Mouse (Mus musculus) MEL (cell line): ENCODE measurements around the gene Slc37a4. TPM values are rescaled to one million over a fixed set of nuclear protein-coding genes. Genes with fewer than 3 reads are reported as not detected.
"Not testable (repeated sequence)": the region's sequence is repeated elsewhere in the genome, so short reads cannot be mapped to it uniquely, and the experiment has no call there.

Experiments used
- DNase-seq: peaks from one replicate; pipeline ENCODE4 v3.0.0; 2011; ENCODE audit warnings: low read depth, low spot score
- H3K27ac ChIP-seq: 2 replicates; pipeline ENCODE4 v1.5.1; 2012; ENCODE audit warnings: low read depth, mild to moderate bottlenecking, control low read depth, low read length, moderate library complexity; ENCODE audit not compliant: control insufficient read depth
- H3K27me3 ChIP-seq, 2 experiments: fragments of 150-350 bp in 1 of 2; sonication (generic) in 1 of 2; 2 replicates each; pipeline ENCODE4 v1.6.1; 2012; ENCODE audit warnings: low read length in 2 of 2, mild to moderate bottlenecking in 2 of 2, improper control_type of control experiment in 1 of 2, moderate library complexity in 1 of 2; ENCODE audit not compliant: insufficient read depth in 2 of 2, control insufficient read depth in 1 of 2
- H3K36me3 ChIP-seq, 2 experiments: 2 replicates each; pipeline ENCODE4 v1.6.1; 2012 to 2014; ENCODE audit warnings: low read length in 2 of 2, improper control_type of control experiment in 1 of 2, inconsistent platforms in 1 of 2, mild to moderate bottlenecking in 1 of 2; ENCODE audit not compliant: insufficient read depth in 2 of 2, control insufficient read depth in 1 of 2
- H3K4me1 ChIP-seq, 2 experiments: fragments of 150-350 bp in 1 of 2; sonication (generic) in 1 of 2; 2 replicates each; pipeline ENCODE4 v1.6.1; 2012; ENCODE audit warnings: low read length in 2 of 2, improper control_type of control experiment in 1 of 2, mild to moderate bottlenecking in 1 of 2; ENCODE audit not compliant: insufficient read depth in 2 of 2, control insufficient read depth in 1 of 2
- H3K4me3 ChIP-seq, 2 experiments: fragments of 150-350 bp in 1 of 2; sonication (generic) in 1 of 2; 2 replicates each; pipeline ENCODE4 v1.5.1; 2012; ENCODE audit warnings: low read depth in 2 of 2, low read length in 2 of 2, mild to moderate bottlenecking in 2 of 2, moderate library complexity in 2 of 2, control low read depth in 1 of 2, improper control_type of control experiment in 1 of 2; ENCODE audit not compliant: control insufficient read depth in 1 of 2, insufficient read depth in 1 of 2
- H3K79me2 ChIP-seq: 2 replicates; pipeline ENCODE4 v1.6.1; 2012; ENCODE audit warnings: mild to moderate bottlenecking, low read length, moderate library complexity; ENCODE audit not compliant: control insufficient read depth, poor library complexity, insufficient read depth
- H3K9ac ChIP-seq: 2 replicates; pipeline ENCODE4 v1.6.1; 2012; ENCODE audit warnings: low read depth, mild to moderate bottlenecking, control low read depth, low read length, moderate library complexity; ENCODE audit not compliant: control insufficient read depth, poor library complexity, severe bottlenecking
- H3K9me3 ChIP-seq: fragments of 150-350 bp; sonication (generic); replicated peaks from 2 replicates; pipeline ENCODE4 v1.6.1; 2012; ENCODE audit warnings: mild to moderate bottlenecking, low read length, improper control_type of control experiment, moderate library complexity; ENCODE audit not compliant: insufficient read depth
- CHD1 ChIP-seq: IDR thresholded peaks from 2 replicates; pipeline ENCODE4 v1.6.1; 2012; ENCODE audit warnings: low read depth, mild to moderate bottlenecking, inconsistent platforms, low read length, improper control_type of control experiment
- CTCF ChIP-seq, 3 experiments: IDR thresholded peaks in 2 of 3; conservative IDR thresholded peaks in 1 of 3; 2 replicates each; pipeline ENCODE4 v1.5.1; 2011 to 2012; ENCODE audit warnings: low read length in 3 of 3, low read depth in 2 of 3, mild to moderate bottlenecking in 2 of 3, improper control_type of control experiment in 1 of 3, inconsistent platforms in 1 of 3, mixed read lengths in 1 of 3, moderate library complexity in 1 of 3; ENCODE audit not compliant: control insufficient read depth in 1 of 3, insufficient read depth in 1 of 3, poor library complexity in 1 of 3, severe bottlenecking in 1 of 3
- ETS1 ChIP-seq: IDR thresholded peaks from 2 replicates; pipeline ENCODE4 v1.6.1; 2012; ENCODE audit warnings: low read depth, mild to moderate bottlenecking, inconsistent platforms, low read length, improper control_type of control experiment, moderate library complexity
- HCFC1 ChIP-seq: IDR thresholded peaks from 2 replicates; pipeline ENCODE4 v1.6.1; 2012; ENCODE audit warnings: low read depth, mild to moderate bottlenecking, inconsistent platforms, low read length, improper control_type of control experiment, moderate library complexity
- KAT2A ChIP-seq: conservative IDR thresholded peaks from 2 replicates; pipeline ENCODE4 v1.6.1; 2012; ENCODE audit warnings: low read depth, low read length, improper control_type of control experiment, inconsistent platforms
- MAFK ChIP-seq: IDR thresholded peaks from 2 replicates; pipeline ENCODE4 v1.6.1; 2011; ENCODE audit warnings: low read depth, mild to moderate bottlenecking, low read length, improper control_type of control experiment, borderline replicate concordance
- MAX ChIP-seq: IDR thresholded peaks from 2 replicates; pipeline ENCODE4 v1.6.1; 2011; ENCODE audit warnings: low read length, improper control_type of control experiment
- MAZ ChIP-seq: IDR thresholded peaks from 2 replicates; pipeline ENCODE4 v1.6.1; 2012; ENCODE audit warnings: low read depth, mild to moderate bottlenecking, inconsistent platforms, low read length, improper control_type of control experiment
- MXI1 ChIP-seq: IDR thresholded peaks from 2 replicates; pipeline ENCODE4 v1.6.1; 2011; ENCODE audit warnings: mild to moderate bottlenecking, low read depth, low read length, improper control_type of control experiment
- MYB ChIP-seq: IDR thresholded peaks from 2 replicates; pipeline ENCODE4 v1.6.1; 2011; ENCODE audit warnings: mild to moderate bottlenecking, low read depth, low read length, improper control_type of control experiment
- MYC ChIP-seq: IDR thresholded peaks from 2 replicates; pipeline ENCODE4 v1.6.1; 2011; ENCODE audit warnings: low read depth, mild to moderate bottlenecking, low read length, improper control_type of control experiment, moderate library complexity
- NELFE ChIP-seq: IDR thresholded peaks from 2 replicates; pipeline ENCODE4 v1.6.1; 2011; ENCODE audit warnings: low read depth, low read length, improper control_type of control experiment
- NRF1 ChIP-seq: IDR thresholded peaks from 2 replicates; pipeline ENCODE4 v1.6.1; 2014; ENCODE audit warnings: low read depth, mild to moderate bottlenecking, inconsistent platforms, low read length, improper control_type of control experiment, moderate library complexity; ENCODE audit not compliant: poor library complexity, insufficient read depth, severe bottlenecking
- POLR2A ChIP-seq, 2 experiments: IDR thresholded peaks; 2 replicates each; pipeline ENCODE4 v1.6.1; 2011 to 2012; ENCODE audit warnings: low read length in 2 of 2, mild to moderate bottlenecking in 2 of 2, control low read depth in 1 of 2, improper control_type of control experiment in 1 of 2, low read depth in 1 of 2, moderate library complexity in 1 of 2; ENCODE audit not compliant: control insufficient read depth in 1 of 2, insufficient read depth in 1 of 2, poor library complexity in 1 of 2
- RAD21 ChIP-seq: IDR thresholded peaks from 2 replicates; pipeline ENCODE4 v1.6.1; 2011; ENCODE audit warnings: mild to moderate bottlenecking, low read depth, low read length, improper control_type of control experiment
- TAL1 ChIP-seq: IDR thresholded peaks from 2 replicates; pipeline ENCODE4 v1.6.1; 2012; ENCODE audit warnings: mild to moderate bottlenecking, inconsistent platforms, low read length, moderate library complexity, mixed read lengths
- TBP ChIP-seq: IDR thresholded peaks from 2 replicates; pipeline ENCODE4 v1.8.0; 2011; ENCODE audit warnings: low read depth, low read length, improper control_type of control experiment
- UBTF ChIP-seq: IDR thresholded peaks from 2 replicates; pipeline ENCODE4 v1.6.1; 2012; ENCODE audit warnings: low read depth, mild to moderate bottlenecking, inconsistent platforms, low read length, improper control_type of control experiment, moderate library complexity, borderline replicate concordance; ENCODE audit not compliant: insufficient read depth
- ZNF384 ChIP-seq: IDR thresholded peaks from 2 replicates; pipeline ENCODE4 v1.6.1; 2012; ENCODE audit warnings: low read depth, mild to moderate bottlenecking, inconsistent platforms, low read length, improper control_type of control experiment
- polyA plus RNA-seq, 2 experiments: library from polyadenylated mRNA; stranded (reverse) in 1 of 2; unstranded in 1 of 2; fragments of >175 nt in 1 of 2; fragments of >200 nt in 1 of 2; gene quantifications; 2 replicates each; pipeline versions ENCODE4 v1.2.1 to v1.2.4; 2012; ENCODE audit warnings: low replicate concordance in 2 of 2, low read depth in 1 of 2; ENCODE audit not compliant: insufficient read length in 2 of 2, insufficient read depth in 1 of 2, missing spikeins in 1 of 2
- total RNA-seq: library from RNA; depleted of rRNA; stranded (reverse); fragments of 300-350 nt; gene quantifications from 2 replicates; pipeline ENCODE4 v1.2.3, GENCODE M21; 2012

Gene Slc37a4
- total and polyA plus RNA-seq, 3 experiments, result 29.0 to 35.3 TPM; not detected in 1

DNA sequence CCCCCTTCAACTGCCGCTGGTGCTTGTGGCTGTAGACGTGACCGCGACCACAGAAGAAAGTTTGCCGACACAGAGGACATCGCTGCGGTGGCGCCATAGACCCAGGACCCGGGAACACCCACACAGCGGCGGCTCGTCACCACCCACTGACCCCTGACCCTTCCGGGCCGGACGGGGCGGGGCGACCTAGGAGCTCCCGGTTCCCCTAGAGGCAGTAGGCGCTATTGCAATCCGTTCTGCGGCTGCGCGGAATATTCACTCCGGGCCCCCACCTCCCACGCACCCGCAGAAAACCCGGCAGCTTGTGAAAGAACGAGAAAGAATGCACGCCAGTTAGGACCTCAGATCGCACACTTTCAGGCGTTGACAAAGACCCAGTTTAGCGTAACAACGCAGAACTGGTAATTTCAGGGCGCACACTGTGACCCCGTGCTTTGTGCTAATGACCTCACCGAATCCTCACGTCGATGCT is 21.3 kb downstream of the Slc37a4 start (continued):
- TF ChIP-seq MAZ (peak; percentile 92), MXI1 (peak; percentile 66), CTCF (IDR thresholded peaks at IDR 0.05 in 2 of 3, conservative IDR thresholded peaks at IDR 0.05 in 1 of 3; ENCODE audit: control insufficient read depth in 1 of 3, insufficient read depth in 1 of 3, low read depth in 2 of 3, low read length in 3 of 3, poor library complexity in 1 of 3, severe bottlenecking in 1 of 3) (peak; percentile 51 to 69 (median 66); a peak in 5 of 6 replicates)

DNA sequence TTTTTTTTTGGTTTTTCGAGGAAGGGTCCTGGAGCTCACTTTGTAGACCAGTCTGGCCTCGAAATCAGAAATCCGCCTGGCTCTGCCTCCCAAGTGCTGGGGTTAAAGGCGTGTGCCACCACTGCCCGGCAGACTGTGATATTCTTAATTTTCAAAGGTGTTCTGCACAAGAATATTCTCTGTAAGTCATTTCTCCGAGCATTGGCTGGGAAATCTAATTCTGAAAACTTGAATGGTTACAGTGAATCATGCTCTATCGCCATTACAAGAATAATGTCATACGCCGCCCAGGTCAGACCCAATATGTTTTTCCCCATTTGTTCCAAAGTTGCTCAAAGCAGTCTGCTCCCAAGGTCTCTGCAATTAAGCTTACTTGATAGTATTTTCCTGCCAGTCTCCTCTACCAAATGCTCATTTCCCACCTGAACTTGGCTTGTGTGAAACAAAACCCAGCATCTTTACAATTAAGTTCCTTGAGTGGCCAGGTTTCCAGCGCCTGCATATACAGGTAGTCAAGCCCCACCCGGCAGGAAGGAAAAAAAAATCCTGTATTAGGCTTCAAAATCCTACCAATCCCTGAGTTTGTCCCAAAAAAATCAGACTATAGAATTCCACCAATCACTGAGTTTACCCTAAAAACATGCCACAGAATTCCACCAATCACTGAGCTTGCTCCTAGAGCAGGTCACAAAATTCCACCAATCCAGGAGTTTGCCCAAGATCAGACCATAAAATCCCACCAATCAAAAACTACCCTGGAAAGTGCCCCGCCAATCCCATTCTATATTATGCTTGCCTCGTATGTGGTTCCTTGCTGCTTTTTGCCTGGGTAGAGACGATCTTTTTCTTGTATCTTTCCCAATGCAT is 22.1 kb downstream of the Slc37a4 start, which contains the start of gene Ccdc84:
Gene Ccdc84 (minus strand): TSS at position 51 of the 867 bp plus-strand sequence.
- TF ChIP-seq ZNF384 (peak; percentile 9; the same call in 1 of the 2 replicates), CTCF (IDR thresholded peaks at IDR 0.05 in 2 of 3, conservative IDR thresholded peaks at IDR 0.05 in 1 of 3; ENCODE audit: control insufficient read depth in 1 of 3, insufficient read depth in 1 of 3, low read depth in 2 of 3, low read length in 3 of 3, poor library complexity in 1 of 3, severe bottlenecking in 1 of 3) (no peak), MAZ (no peak)
- Histone ChIP-seq H3K79me2 (peaks cover 10% of the 10 kb centered on the region), H3K27me3 (no peaks in the 10 kb centered on the region), H3K36me3 (peaks cover 0 to 21% of the 10 kb centered on the region in 2 experiments; a peak in 2 of 4 replicates), H3K4me1 (peaks cover 3 to 12% of the 10 kb centered on the region in 2 experiments; a peak in 3 of 4 replicates), H3K27ac (peak within 1 kb of the TSS; percentile 83), H3K9ac (peak within 1 kb of the TSS; percentile 78), H3K4me3 (peak within 1 kb of the TSS; percentile 80 to 95), H3K9me3 (no peaks in the 10 kb centered on the region)
- peak; percentile 62 for DNase-seq

- not testable (repeated sequence) for H3K9me3 ChIP-seq, H3K27me3 ChIP-seq, H3K79me2 ChIP-seq, DNase-seq
- peak overlapping the region; percentile 23 for H3K4me3 ChIP-seq
- H3K27ac ChIP-seq, result peak overlapping the region; percentile 83
- H3K9ac ChIP-seq, result peak overlapping the region; percentile 50
- peaks cover 0 to 21% of the 10 kb centered on the region in 2 experiments; a peak in 2 of 4 replicates for H3K36me3 ChIP-seq
- 0 out of 4 replicates have a peak, but pooled peaks of 1 of the 2 experiments have one; percentile 8 for TF ChIP-seq POLR2A (IDR thresholded peaks at IDR 0.05; ENCODE audit: control insufficient read depth in 1 of 2, insufficient read depth in 1 of 2, low read depth in 1 of 2, low read length in 2 of 2, poor library complexity in 1 of 2)
- TF ChIP-seq ZNF384, result peak; percentile 85
- TF ChIP-seq MAFK, result peak; percentile 64; the same call in 1 of the 2 replicates
- H3K4me1 ChIP-seq, result peaks cover 3 to 12% of the 10 kb centered on the region in 2 experiments; a peak in 3 of 4 replicates
These were observed 23.1 kb downstream of the Slc37a4 start for GRCm38 (mm10) chr9:44419730-44420129.

DNA sequence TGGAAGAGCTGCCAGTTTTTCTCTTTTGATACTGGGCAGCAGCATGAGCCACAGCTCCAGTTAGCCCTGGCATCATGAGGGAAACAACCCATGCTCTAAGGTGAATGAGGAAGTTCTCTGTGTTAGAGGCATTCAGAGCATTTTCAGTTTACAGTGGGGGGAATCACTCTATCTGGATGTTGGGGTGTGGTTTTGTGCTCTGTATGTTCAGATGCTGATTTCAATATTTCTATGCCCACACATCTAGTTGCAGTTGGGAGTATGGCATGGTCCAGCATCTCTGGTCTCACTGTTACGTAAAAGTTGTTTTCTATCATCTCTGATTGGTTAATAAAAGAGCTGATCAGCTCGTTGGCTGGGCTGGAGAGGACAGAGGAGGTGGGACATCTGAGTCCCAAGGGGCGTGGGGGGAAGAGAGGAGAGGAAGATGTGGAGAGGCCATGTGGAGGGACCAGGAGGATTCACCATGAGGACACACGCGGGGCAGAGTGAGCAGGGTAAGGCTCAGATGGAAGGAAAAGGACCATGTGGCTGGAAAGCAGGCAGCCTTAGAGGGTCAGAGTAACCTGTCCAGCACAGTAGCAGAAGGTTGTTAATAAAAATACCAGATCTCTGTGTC is 23.7 kb downstream of the Slc37a4 start:
- Histone ChIP-seq H3K36me3 (peaks cover 0 to 21% of the 10 kb centered on the region in 2 experiments; a peak in 2 of 4 replicates), H3K9me3 (no peaks in the 10 kb centered on the region), H3K9ac (peak overlapping the region; percentile 50), H3K4me3 (peak overlapping the region; percentile 23 to 39), H3K27me3 (no peaks in the 10 kb centered on the region), H3K79me2 (peaks cover 10% of the 10 kb centered on the region), H3K4me1 (peaks cover 3 to 12% of the 10 kb centered on the region in 2 experiments; a peak in 3 of 4 replicates), H3K27ac (peak overlapping the region; percentile 83)
- DNase-seq, result peak; percentile 89
- TF ChIP-seq ETS1, result 0 out of 2 replicates have a peak, but pooled peaks have one; percentile 29
- TF ChIP-seq MAZ, result no peak
- TF ChIP-seq ZNF384, result no peak
- no peak for TF ChIP-seq RAD21
- peak; percentile 50 for TF ChIP-seq NELFE
- peak; percentile 70 for TF ChIP-seq TBP
- TF ChIP-seq MXI1, result peak; percentile 66
- TF ChIP-seq MYB, result no peak
- peak; percentile 41; the same call in 1 of the 2 replicates for TF ChIP-seq MAX
- peak; percentile 73 for TF ChIP-seq MYC
- TF ChIP-seq UBTF, result no peak
- no peak for TF ChIP-seq HCFC1
- TF ChIP-seq KAT2A, result no peak
- no peak for TF ChIP-seq NRF1
- no peak for TF ChIP-seq TAL1
- TF ChIP-seq CHD1, result no peak
